Mouse (Mus musculus): Measurements from ENCODE around the gene Rnpepl1. TPM values are rescaled to one million over a fixed set of nuclear protein-coding genes. Genes with fewer than 3 reads are reported as not detected.

Gene Rnpepl1
- polyA plus RNA-seq, 1 experiment from 2014 or later = 19.6 TPM

GRCm38 (mm10) chr1:92895089-92895488 is 15.5 kb upstream of the Rnpepl1 start:
- Histone ChIP-seq H3K27me3 (ENCODE audit: control insufficient read depth, insufficient read depth, low read length) (no peaks in the 10 kb centered on the region), H3K27ac (replicated peaks; ENCODE audit: low read depth, low read length) (no peak overlapping the region), H3K4me1 (ENCODE audit: control insufficient read depth, insufficient read depth, low read length) (no peaks in the 10 kb centered on the region), H3K4me3 (ENCODE audit: low read depth, low read length) (no peak overlapping the region), H3K9ac (ENCODE audit: low read length) (no peak overlapping the region), H3K4me2 (ENCODE audit: low read depth, severe bottlenecking) (no peak overlapping the region), H3K36me3 (ENCODE audit: control insufficient read depth, insufficient read depth, low read length) (no peaks in the 10 kb centered on the region), H3K9me3 (ENCODE audit: control insufficient read depth, low read length) (no peaks in the 10 kb centered on the region)
- ATAC-seq (ENCODE audit: insufficient number of reproducible peaks, low FRiP score, low TSS enrichment, low read depth) (peak; percentile 70; the same call in 1 of the 2 replicates), DNase-seq (ENCODE audit: low spot score) (peak; percentile 84)
- WGBS = 13% methylated on average over 3 of the region's 3 CpGs

GRCm38 (mm10) chr1:92902786-92903185 is 7.8 kb upstream of the Rnpepl1 start, which contains the start of gene Ankmy1:
Gene Ankmy1 (minus strand): TSS chr1:92902906.
- H3K4me3 ChIP-seq (ENCODE audit: low read depth, low read length) = no peak within 1 kb of the TSS
- DNase-seq (ENCODE audit: low spot score) (peak; percentile 78), ATAC-seq (ENCODE audit: insufficient number of reproducible peaks, low FRiP score, low TSS enrichment, low read depth) (peak; percentile 60; the same call in 1 of the 2 replicates)
- WGBS = under 1% methylated on average over 15 of the region's 15 CpGs
- H3K4me1 ChIP-seq (ENCODE audit: control insufficient read depth, insufficient read depth, low read length) = no peaks in the 10 kb centered on the region
- no peaks in the 10 kb centered on the region for H3K36me3 ChIP-seq (ENCODE audit: control insufficient read depth, insufficient read depth, low read length)
- H3K27me3 ChIP-seq (ENCODE audit: control insufficient read depth, insufficient read depth, low read length) = no peaks in the 10 kb centered on the region
- H3K4me2 ChIP-seq (ENCODE audit: low read depth, severe bottlenecking) = peak within 1 kb of the TSS; percentile 33
- H3K27ac ChIP-seq (replicated peaks; ENCODE audit: low read depth, low read length) = no peak within 1 kb of the TSS
- no peaks in the 10 kb centered on the region for H3K9me3 ChIP-seq (ENCODE audit: control insufficient read depth, low read length)
- H3K9ac ChIP-seq (ENCODE audit: low read length) = no peak within 1 kb of the TSS

GRCm38 (mm10) chr1:92903627-92904026 is 7.0 kb upstream of the Rnpepl1 start:
- no peaks in the 10 kb centered on the region for H3K9me3 ChIP-seq (ENCODE audit: control insufficient read depth, low read length)
- H3K4me3 ChIP-seq (ENCODE audit: low read depth, low read length) = no peak overlapping the region
- no peak overlapping the region for H3K27ac ChIP-seq (replicated peaks; ENCODE audit: low read depth, low read length)
- no peak overlapping the region for H3K9ac ChIP-seq (ENCODE audit: low read length)
- no peak overlapping the region for H3K4me2 ChIP-seq (ENCODE audit: low read depth, severe bottlenecking)
- ATAC-seq (ENCODE audit: insufficient number of reproducible peaks, low FRiP score, low TSS enrichment, low read depth) (no peak), DNase-seq (ENCODE audit: low spot score) (no peak)
- H3K4me1 ChIP-seq (ENCODE audit: control insufficient read depth, insufficient read depth, low read length) = no peaks in the 10 kb centered on the region
- 78% methylated on average over 4 of the region's 4 CpGs for WGBS
- H3K27me3 ChIP-seq (ENCODE audit: control insufficient read depth, insufficient read depth, low read length) = no peaks in the 10 kb centered on the region
- H3K36me3 ChIP-seq (ENCODE audit: control insufficient read depth, insufficient read depth, low read length) = no peaks in the 10 kb centered on the region

- peaks cover 6% of the 10 kb centered on the region; the same call in 1 of the 2 replicates for H3K4me1 ChIP-seq (ENCODE audit: control insufficient read depth, insufficient read depth, low read length)
- no peak for ATAC-seq (ENCODE audit: insufficient number of reproducible peaks, low FRiP score, low TSS enrichment, low read depth)
- no peaks in the 10 kb centered on the region for H3K36me3 ChIP-seq (ENCODE audit: control insufficient read depth, insufficient read depth, low read length)
- no peak overlapping the region for H3K9ac ChIP-seq (ENCODE audit: low read length)
- no peak overlapping the region for H3K4me3 ChIP-seq (ENCODE audit: low read depth, low read length)
- no peak for DNase-seq (ENCODE audit: low spot score)
- 88% methylated on average over 2 of the region's 2 CpGs for WGBS
- no peak overlapping the region for H3K27ac ChIP-seq (replicated peaks; ENCODE audit: low read depth, low read length)
- no peak overlapping the region for H3K4me2 ChIP-seq (ENCODE audit: low read depth, severe bottlenecking)
- H3K9me3 ChIP-seq (ENCODE audit: control insufficient read depth, low read length) = no peaks in the 10 kb centered on the region
- H3K27me3 ChIP-seq (ENCODE audit: control insufficient read depth, insufficient read depth, low read length) = no peaks in the 10 kb centered on the region
Observed at GRCm38 (mm10) chr1:92905703-92906310, 4.8 kb upstream of the Rnpepl1 start.

GRCm38 (mm10) chr1:92906779-92907631 is 3.6 kb upstream of the Rnpepl1 start, which contains the start of gene Dusp28:
Gene Dusp28 (plus strand): TSS chr1:92906981.
- peak; percentile 90 for DNase-seq (ENCODE audit: low spot score)
- ATAC-seq (ENCODE audit: insufficient number of reproducible peaks, low FRiP score, low TSS enrichment, low read depth) = peak; percentile 86
- under 1% methylated on average over 79 of the region's 81 CpGs for WGBS

GRCm38 (mm10) chr1:92907632-92908360 is 2.8 kb upstream of the Rnpepl1 start:
- ATAC-seq (ENCODE audit: insufficient number of reproducible peaks, low FRiP score, low TSS enrichment, low read depth) (no peak), DNase-seq (ENCODE audit: low spot score) (no peak)
- peak overlapping the region; percentile 47 for H3K4me2 ChIP-seq (ENCODE audit: low read depth, severe bottlenecking)
- H3K27ac ChIP-seq (replicated peaks; ENCODE audit: low read depth, low read length) = no peak overlapping the region
- no peaks in the 10 kb centered on the region for H3K27me3 ChIP-seq (ENCODE audit: control insufficient read depth, insufficient read depth, low read length)
- WGBS = 48% methylated on average over 20 of the region's 20 CpGs
- peaks cover 18% of the 10 kb centered on the region for H3K4me1 ChIP-seq (ENCODE audit: control insufficient read depth, insufficient read depth, low read length)
- no peaks in the 10 kb centered on the region for H3K36me3 ChIP-seq (ENCODE audit: control insufficient read depth, insufficient read depth, low read length)
- H3K9me3 ChIP-seq (ENCODE audit: control insufficient read depth, low read length) = no peaks in the 10 kb centered on the region
- peak overlapping the region; percentile 56 for H3K9ac ChIP-seq (ENCODE audit: low read length)
- peak overlapping the region; percentile 66 for H3K4me3 ChIP-seq (ENCODE audit: low read depth, low read length)

More at GRCm38 (mm10) chr1:92906779-92907631, 3.6 kb upstream of the Rnpepl1 start, which contains the start of gene Dusp28:
- Histone ChIP-seq H3K4me1 (ENCODE audit: control insufficient read depth, insufficient read depth, low read length) (peaks cover 14% of the 10 kb centered on the region), H3K4me3 (ENCODE audit: low read depth, low read length) (peak within 1 kb of the TSS; percentile 66), H3K27me3 (ENCODE audit: control insufficient read depth, insufficient read depth, low read length) (no peaks in the 10 kb centered on the region), H3K27ac (replicated peaks; ENCODE audit: low read depth, low read length) (peak within 1 kb of the TSS; percentile 58), H3K9ac (ENCODE audit: low read length) (peak within 1 kb of the TSS; percentile 56), H3K9me3 (ENCODE audit: control insufficient read depth, low read length) (no peaks in the 10 kb centered on the region), H3K36me3 (ENCODE audit: control insufficient read depth, insufficient read depth, low read length) (no peaks in the 10 kb centered on the region), H3K4me2 (ENCODE audit: low read depth, severe bottlenecking) (peak within 1 kb of the TSS; percentile 47)

- Histone ChIP-seq H3K36me3 (ENCODE audit: control insufficient read depth, insufficient read depth, low read length) (no peaks in the 10 kb centered on the region; the same call in 1 of the 2 replicates), H3K9me3 (ENCODE audit: control insufficient read depth, low read length) (no peaks in the 10 kb centered on the region), H3K4me1 (ENCODE audit: control insufficient read depth, insufficient read depth, low read length) (peaks cover 18% of the 10 kb centered on the region), H3K4me3 (ENCODE audit: low read depth, low read length) (no peak overlapping the region), H3K4me2 (ENCODE audit: low read depth, severe bottlenecking) (no peak overlapping the region), H3K27me3 (ENCODE audit: control insufficient read depth, insufficient read depth, low read length) (no peaks in the 10 kb centered on the region), H3K9ac (ENCODE audit: low read length) (no peak overlapping the region), H3K27ac (replicated peaks; ENCODE audit: low read depth, low read length) (no peak overlapping the region)
- WGBS = 89% methylated on average over 3 of the region's 3 CpGs
- DNase-seq (ENCODE audit: low spot score) = no peak
- ATAC-seq (ENCODE audit: insufficient number of reproducible peaks, low FRiP score, low TSS enrichment, low read depth) = no peak
Observed at GRCm38 (mm10) chr1:92908664-92909063, 1.9 kb upstream of the Rnpepl1 start.

GRCm38 (mm10) chr1:92909068-92909467 is 1.5 kb upstream of the Rnpepl1 start:
- ATAC-seq (ENCODE audit: insufficient number of reproducible peaks, low FRiP score, low TSS enrichment, low read depth) (no peak), DNase-seq (ENCODE audit: low spot score) (peak; percentile 38)
- Histone ChIP-seq H3K9me3 (ENCODE audit: control insufficient read depth, low read length) (no peaks in the 10 kb centered on the region), H3K27me3 (ENCODE audit: control insufficient read depth, insufficient read depth, low read length) (no peaks in the 10 kb centered on the region), H3K27ac (replicated peaks; ENCODE audit: low read depth, low read length) (no peak overlapping the region), H3K4me3 (ENCODE audit: low read depth, low read length) (no peak overlapping the region), H3K4me2 (ENCODE audit: low read depth, severe bottlenecking) (no peak overlapping the region), H3K9ac (ENCODE audit: low read length) (no peak overlapping the region), H3K36me3 (ENCODE audit: control insufficient read depth, insufficient read depth, low read length) (no peaks in the 10 kb centered on the region; the same call in 1 of the 2 replicates), H3K4me1 (ENCODE audit: control insufficient read depth, insufficient read depth, low read length) (peaks cover 18% of the 10 kb centered on the region)
- 72% methylated on average over 4 of the region's 4 CpGs for WGBS

Data from limb, embryonic 11.5 days (tissue).